Mouse (Mus musculus): ENCODE results near the gene Kat2a. TPM values are rescaled to one million over a fixed set of nuclear protein-coding genes. Genes with fewer than 3 reads are reported as not detected.

Gene Kat2a
- polyA plus RNA-seq, 1 experiment from 2014 or later, result 55.3 TPM

DNA sequence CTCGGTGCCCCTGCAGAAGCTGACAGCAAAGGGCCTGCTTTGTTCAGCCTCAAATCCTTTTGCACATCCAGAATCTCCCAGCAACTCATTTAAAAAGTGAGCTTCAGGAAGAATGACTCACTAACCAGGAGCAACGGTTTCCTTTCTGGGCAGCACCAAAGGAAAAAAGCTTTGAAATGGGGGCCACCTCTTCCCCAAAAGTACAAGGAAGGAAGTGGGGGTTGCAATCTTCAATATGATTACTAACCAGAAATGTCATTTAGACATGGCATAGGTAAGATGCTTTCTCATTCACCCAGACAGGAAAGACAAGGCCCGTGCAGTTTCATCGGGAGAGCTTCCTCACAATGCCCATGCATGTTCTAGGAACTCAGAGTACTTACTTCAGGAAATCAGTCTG is 9.0 kb upstream of the Kat2a start:
- ATAC-seq (no peak), DNase-seq (ENCODE audit: low read depth, low spot score) (no peak)
- H3K27me3 ChIP-seq, result no peaks in the 10 kb centered on the region
- in situ Hi-C loops (cut with MboI; ENCODE audit: low pct_unique_long_range_greater_than_20kb), result no loop called here
- no peak for TF ChIP-seq CTCF (IDR thresholded peaks at IDR 0.05)
- ChIA-PET POLR2A (interaction anchor here (1.9 kb wide), 1 partner anchor 9 kb away, joined by 6 read pairs; the partner anchor contains the start of gene Kat2a), CTCF (no interaction called here)

- TF ChIP-seq CTCF (IDR thresholded peaks at IDR 0.05), result no peak
- in situ Hi-C loops (cut with MboI; ENCODE audit: low pct_unique_long_range_greater_than_20kb), result no loop called here
- ChIA-PET CTCF (no interaction called here), POLR2A (interaction anchor here (0.6 to 1.9 kb wide), 2 partner anchors 8 to 175 kb away, joined by 3 to 6 read pairs; partner anchors contain the start of gene Kat2a)
- DNase-seq (ENCODE audit: low read depth, low spot score) (no peak), ATAC-seq (no peak)
- no peaks in the 10 kb centered on the region for H3K27me3 ChIP-seq
Observed at GRCm38 (mm10) chr11:100720345-100720744, 8.1 kb upstream of the Kat2a start.

DNA sequence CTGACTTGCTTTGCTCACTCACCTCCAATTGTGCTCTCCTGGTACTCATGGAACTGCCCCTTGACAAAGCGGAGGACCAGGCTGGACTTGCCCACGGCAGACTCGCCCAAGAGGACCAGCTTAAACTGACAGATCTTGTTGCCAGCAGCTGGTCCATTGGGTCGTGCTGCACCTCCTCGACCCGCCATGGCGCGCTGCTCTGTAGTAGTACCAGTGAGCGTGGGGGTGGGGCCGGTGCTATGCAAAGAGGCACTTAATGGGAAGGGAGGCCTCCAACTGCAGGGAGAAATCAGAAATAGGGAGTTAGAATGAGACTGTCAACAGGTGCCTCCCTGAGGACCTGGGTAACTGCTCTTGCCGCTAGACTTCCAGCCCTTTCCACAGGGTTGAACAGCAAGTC is 7.6 kb upstream of the Kat2a start:
- ATAC-seq (no peak), DNase-seq (ENCODE audit: low read depth, low spot score) (no peak)
- POLR2A ChIA-PET, result interaction anchor here (0.6 kb wide), 1 partner anchor 175 kb away, joined by 3 read pairs; no protein-coding TSS in a partner anchor
- in situ Hi-C loops (cut with MboI; ENCODE audit: low pct_unique_long_range_greater_than_20kb), result loop anchor here (10.0 kb wide), 1 partner anchor 235 kb away; no protein-coding TSS in a partner anchor
- no peaks in the 10 kb centered on the region for H3K27me3 ChIP-seq
- CTCF ChIA-PET, result no interaction called here
- no peak for TF ChIP-seq CTCF (IDR thresholded peaks at IDR 0.05)

DNA sequence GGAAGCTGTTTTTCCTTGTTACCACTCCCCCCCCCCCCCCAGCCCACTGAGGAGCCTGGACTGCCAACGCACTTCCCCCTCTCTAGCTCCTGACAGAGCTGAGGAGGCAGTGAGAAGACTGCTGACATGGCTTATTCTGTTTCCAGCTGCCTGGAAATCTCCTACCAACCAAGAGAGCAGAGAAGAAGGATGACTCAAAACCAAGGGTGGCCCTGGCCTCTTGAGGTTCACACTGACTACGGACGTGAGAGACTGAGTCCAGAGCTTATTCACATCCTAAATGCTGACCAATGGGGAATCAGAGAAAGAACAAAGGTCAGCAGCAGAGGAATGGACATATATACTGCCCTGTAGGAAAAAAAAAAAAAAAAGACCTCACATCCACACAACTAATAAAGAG is 7.0 kb upstream of the Kat2a start:
- TF ChIP-seq CTCF (IDR thresholded peaks at IDR 0.05), result no peak
- no peak for DNase-seq (ENCODE audit: low read depth, low spot score)
- CTCF ChIA-PET, result no interaction called here
- no peaks in the 10 kb centered on the region for H3K27me3 ChIP-seq
- in situ Hi-C loops (cut with MboI; ENCODE audit: low pct_unique_long_range_greater_than_20kb), result loop anchor here (10.0 kb wide), 1 partner anchor 235 kb away; no protein-coding TSS in a partner anchor
- POLR2A ChIA-PET, result no interaction called here
- no peak for ATAC-seq

DNA sequence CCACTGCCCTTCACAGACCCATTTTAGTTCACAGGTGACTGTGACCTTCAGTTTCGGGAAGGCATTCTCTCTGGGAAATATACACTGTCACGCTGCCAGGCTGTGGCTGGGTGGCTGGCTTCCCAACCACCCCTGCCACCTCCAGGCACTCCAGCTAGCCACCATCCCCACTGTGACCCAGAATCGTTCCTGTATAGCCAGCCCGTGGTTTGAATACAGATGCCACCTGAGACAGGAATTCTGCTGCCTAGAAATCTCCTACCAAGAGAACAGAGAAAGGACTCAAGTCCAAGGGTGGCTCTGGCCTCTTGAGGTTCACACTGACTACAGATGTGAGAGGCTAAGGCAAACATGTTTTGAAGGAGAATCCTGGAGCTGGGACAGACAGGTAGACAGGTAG is 6.6 kb upstream of the Kat2a start:
- DNase-seq (ENCODE audit: low read depth, low spot score) (no peak), ATAC-seq (no peak)
- POLR2A ChIA-PET, result no interaction called here
- no peak for TF ChIP-seq CTCF (IDR thresholded peaks at IDR 0.05)
- in situ Hi-C loops (cut with MboI; ENCODE audit: low pct_unique_long_range_greater_than_20kb), result loop anchor here (10.0 kb wide), 1 partner anchor 236 kb away; no protein-coding TSS in a partner anchor
- CTCF ChIA-PET, result no interaction called here
- H3K27me3 ChIP-seq, result no peaks in the 10 kb centered on the region

- in situ Hi-C loops (cut with MboI; ENCODE audit: low pct_unique_long_range_greater_than_20kb), result loop anchor here (10.0 kb wide), 1 partner anchor 236 kb away; no protein-coding TSS in a partner anchor
- POLR2A ChIA-PET, result no interaction called here
- CTCF ChIA-PET, result no interaction called here
Observed at GRCm38 (mm10) chr11:100718462-100718861, 6.2 kb upstream of the Kat2a start.

GRCm38 (mm10) chr11:100716649-100717048 is 4.4 kb upstream of the Kat2a start:
- no peaks in the 10 kb centered on the region for H3K27me3 ChIP-seq
- no peak for DNase-seq (ENCODE audit: low read depth, low spot score)
- in situ Hi-C loops (cut with MboI; ENCODE audit: low pct_unique_long_range_greater_than_20kb), result loop anchor here (10.0 kb wide), 1 partner anchor 238 kb away; no protein-coding TSS in a partner anchor
- CTCF ChIA-PET, result interaction anchor here (1.4 kb wide), 1 partner anchor 13 kb away, joined by 3 read pairs; the partner anchor contains the start of gene Dhx58
- POLR2A ChIA-PET, result interaction anchor here (0.6 kb wide), 1 partner anchor 20 kb away, joined by 4 read pairs; no protein-coding TSS in a partner anchor
- no peak for ATAC-seq
- TF ChIP-seq CTCF (IDR thresholded peaks at IDR 0.05), result no peak

More at GRCm38 (mm10) chr11:100718462-100718861, 6.2 kb upstream of the Kat2a start:
- no peaks in the 10 kb centered on the region for H3K27me3 ChIP-seq
- ATAC-seq (no peak), DNase-seq (ENCODE audit: low read depth, low spot score) (no peak)
- no peak for TF ChIP-seq CTCF (IDR thresholded peaks at IDR 0.05)

DNA sequence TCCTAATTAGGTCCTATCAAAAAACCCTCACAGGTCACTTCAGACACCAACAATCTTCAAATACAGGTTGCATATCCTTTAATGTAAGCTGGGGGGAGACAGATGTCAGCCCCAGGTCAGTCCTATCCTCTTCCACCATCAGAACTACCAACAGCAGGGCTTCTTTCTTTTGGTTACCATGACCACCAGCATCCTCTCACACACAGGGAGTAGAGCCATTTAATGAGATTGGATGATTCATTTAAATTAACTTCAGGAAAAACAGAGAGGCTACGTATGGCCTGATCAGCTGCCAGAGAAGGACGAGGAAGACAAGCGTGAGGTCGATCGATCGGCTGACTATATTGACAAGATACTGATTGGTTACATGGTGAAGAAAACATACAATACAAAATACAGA is 2.7 kb upstream of the Kat2a start:
- in situ Hi-C loops (cut with MboI; ENCODE audit: low pct_unique_long_range_greater_than_20kb), result loop anchor here (10.0 kb wide), 1 partner anchor 240 kb away; no protein-coding TSS in a partner anchor
- ATAC-seq (no peak), DNase-seq (ENCODE audit: low read depth, low spot score) (no peak)
- ChIA-PET CTCF (interaction anchor here (1.2 to 1.7 kb wide), 4 partner anchors 10 to 92 kb away, joined by 4 to 6 read pairs (median 4); no protein-coding TSS in a partner anchor), POLR2A (interaction anchor here (0.7 kb wide), 2 partner anchors 96 to 242 kb away, joined by 3 to 4 read pairs; no protein-coding TSS in a partner anchor)
- H3K27me3 ChIP-seq, result no peaks in the 10 kb centered on the region
- no peak for TF ChIP-seq CTCF (IDR thresholded peaks at IDR 0.05)

DNA sequence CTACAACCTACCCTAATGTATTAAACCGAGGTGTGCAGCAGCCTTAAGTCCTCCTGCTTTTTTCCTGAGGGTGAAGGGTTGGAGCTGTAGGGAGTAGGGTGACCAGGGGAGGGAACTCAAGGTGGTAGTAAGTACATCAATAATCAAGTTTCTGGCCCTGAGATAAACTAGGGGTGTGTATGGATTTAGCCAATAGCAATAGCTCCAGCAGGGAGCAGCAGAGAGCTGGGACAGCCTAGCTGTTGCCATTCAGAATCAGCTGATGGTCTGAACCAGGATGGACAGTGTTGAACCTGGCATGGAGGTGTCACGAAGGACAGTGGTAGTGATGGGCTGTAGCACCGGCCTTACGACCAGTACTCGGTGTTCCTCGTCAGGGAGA is 2.3 kb upstream of the Kat2a start:
- in situ Hi-C loops (cut with MboI; ENCODE audit: low pct_unique_long_range_greater_than_20kb), result loop anchor here (10.0 kb wide), 1 partner anchor 240 kb away; no protein-coding TSS in a partner anchor
- ATAC-seq (no peak), DNase-seq (ENCODE audit: low read depth, low spot score) (no peak)
- CTCF ChIA-PET, result interaction anchor here (0.9 to 1.7 kb wide), 6 partner anchors 9 to 92 kb away, joined by 3 to 6 read pairs (median 4); partner anchors contain the start of gene Dhx58
- no peaks in the 10 kb centered on the region for H3K27me3 ChIP-seq
- no peak for TF ChIP-seq CTCF (IDR thresholded peaks at IDR 0.05)
- POLR2A ChIA-PET, result interaction anchor here (0.6 to 0.7 kb wide), 3 partner anchors 29 to 243 kb away, joined by 3 to 4 read pairs (median 3); no protein-coding TSS in a partner anchor

DNA sequence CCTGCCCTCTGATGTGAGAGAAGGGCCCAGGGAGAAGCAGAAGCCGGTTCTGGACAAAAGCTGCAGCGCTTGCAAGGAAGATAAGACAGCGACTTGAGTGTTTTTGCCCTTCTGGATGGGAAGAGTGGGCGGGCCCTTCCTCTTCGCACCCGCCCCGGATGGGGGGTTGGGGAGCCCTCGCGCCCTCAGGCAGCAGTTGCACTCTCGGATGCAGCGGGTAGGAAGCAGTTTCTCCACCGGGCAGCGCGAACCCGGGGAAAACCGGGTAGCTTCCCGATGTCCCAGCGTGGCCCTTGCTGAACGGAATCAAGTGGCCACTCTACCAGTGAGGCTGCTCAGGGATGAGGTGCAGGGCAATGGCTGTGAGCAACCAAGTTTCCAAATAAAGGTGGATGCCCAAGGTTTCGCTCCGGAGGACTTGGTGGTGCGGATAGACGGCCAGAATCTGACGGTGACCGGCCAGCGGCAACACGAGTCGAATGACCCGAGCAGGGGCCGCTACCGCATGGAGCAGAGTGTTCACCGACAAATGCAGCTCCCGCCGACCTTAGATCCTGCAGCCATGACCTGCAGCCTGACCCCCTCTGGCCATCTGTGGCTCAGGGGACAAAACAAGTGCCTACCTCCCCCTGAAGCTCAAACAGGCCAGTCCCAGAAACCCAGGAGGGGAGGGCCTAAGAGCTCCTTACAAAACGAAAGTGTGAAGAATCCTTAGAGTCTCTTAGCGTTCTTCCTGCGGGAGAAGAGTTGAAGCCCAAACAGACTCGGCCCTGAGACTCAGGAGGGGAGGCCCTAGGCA is 1.7 kb upstream of the Kat2a start, which contains the start of gene Hspb9:
Hspb9 (plus strand) TSS at position 116 of the 799 bp plus-strand sequence.
- ATAC-seq, result no peak
- CTCF ChIA-PET, result interaction anchor here (0.9 to 1.7 kb wide), 7 partner anchors 9 to 243 kb away, joined by 3 to 6 read pairs (median 4); partner anchors contain the start of gene Dhx58
- no peaks in the 10 kb centered on the region for H3K27me3 ChIP-seq
- no peak for DNase-seq (ENCODE audit: low read depth, low spot score)
- no peak for TF ChIP-seq CTCF (IDR thresholded peaks at IDR 0.05)
- in situ Hi-C loops (cut with MboI; ENCODE audit: low pct_unique_long_range_greater_than_20kb), result loop anchor here (10.0 kb wide), 1 partner anchor 241 kb away; no protein-coding TSS in a partner anchor
- POLR2A ChIA-PET, result interaction anchor here (0.6 kb wide), 2 partner anchors 28 to 248 kb away, joined by 3 to 8 read pairs; no protein-coding TSS in a partner anchor

All from Patski (cell line).